Mouse (Mus musculus) spleen, adult 2 months (tissue): ENCODE data around the gene Rreb1.

Experiments used
- CTCF ChIP-seq: fragments of 200-500 bp; IDR thresholded peaks from 2 replicates; pipeline ENCODE4 v1.5.1; 2011; ENCODE audit warnings: mild to moderate bottlenecking, inconsistent platforms; ENCODE audit not compliant: insufficient read depth, insufficient read length, insufficient replicate concordance; ENCODE audit errors: extremely low read depth
- POLR2A ChIP-seq: fragments of 200-500 bp; IDR thresholded peaks from 2 replicates; pipeline ENCODE4 v1.6.1; 2011; ENCODE audit warnings: low read depth, low read length, inconsistent platforms

DNA sequence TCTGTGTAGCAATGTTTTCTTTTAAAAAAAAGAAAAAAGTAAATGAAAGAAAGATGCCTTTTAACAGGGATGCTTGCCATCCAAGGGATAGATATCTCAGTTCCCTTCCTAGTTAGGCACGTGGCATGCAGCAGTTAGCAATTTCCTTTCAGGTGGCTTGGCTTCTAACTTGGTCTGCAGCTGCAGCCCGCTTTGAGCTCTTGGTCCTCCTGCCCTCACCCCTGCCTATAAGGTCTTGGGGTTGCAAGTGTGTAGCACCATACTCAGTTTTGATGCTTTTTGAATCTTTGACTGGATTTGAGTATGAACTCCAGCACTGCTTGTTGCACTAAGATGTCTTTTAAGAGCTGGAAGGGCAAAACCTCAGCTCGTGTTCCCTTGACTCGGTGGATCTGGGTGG is 144.9 kb downstream of the Rreb1 start:
- TF ChIP-seq POLR2A (no peak), CTCF (no peak)
